Mouse (Mus musculus): ENCODE data around the gene Cacna1f.

- TF ChIP-seq POLR2A (IDR thresholded peaks at IDR 0.05; ENCODE audit: insufficient read depth, low read depth, low read length), result no peak
- no peak for TF ChIP-seq CTCF (IDR thresholded peaks at IDR 0.05)
These were observed 36.3 kb upstream of the Cacna1f start for GRCm38 (mm10) chrX:7570481-7571175.

Data from heart, adult 2 months (tissue).